Mouse (Mus musculus) c-Kit-positive CD71-positive TER-119-negative erythroid progenitor cells, embryonic 14.5 days (primary cell): ENCODE data around the gene Zfp821.

ENCODE experiments used
- DNase-seq: peaks from one replicate; pipeline ENCODE4 v3.0.0-alpha.2; 2013; ENCODE audit warnings: low read depth

Gene Zfp821

DNA sequence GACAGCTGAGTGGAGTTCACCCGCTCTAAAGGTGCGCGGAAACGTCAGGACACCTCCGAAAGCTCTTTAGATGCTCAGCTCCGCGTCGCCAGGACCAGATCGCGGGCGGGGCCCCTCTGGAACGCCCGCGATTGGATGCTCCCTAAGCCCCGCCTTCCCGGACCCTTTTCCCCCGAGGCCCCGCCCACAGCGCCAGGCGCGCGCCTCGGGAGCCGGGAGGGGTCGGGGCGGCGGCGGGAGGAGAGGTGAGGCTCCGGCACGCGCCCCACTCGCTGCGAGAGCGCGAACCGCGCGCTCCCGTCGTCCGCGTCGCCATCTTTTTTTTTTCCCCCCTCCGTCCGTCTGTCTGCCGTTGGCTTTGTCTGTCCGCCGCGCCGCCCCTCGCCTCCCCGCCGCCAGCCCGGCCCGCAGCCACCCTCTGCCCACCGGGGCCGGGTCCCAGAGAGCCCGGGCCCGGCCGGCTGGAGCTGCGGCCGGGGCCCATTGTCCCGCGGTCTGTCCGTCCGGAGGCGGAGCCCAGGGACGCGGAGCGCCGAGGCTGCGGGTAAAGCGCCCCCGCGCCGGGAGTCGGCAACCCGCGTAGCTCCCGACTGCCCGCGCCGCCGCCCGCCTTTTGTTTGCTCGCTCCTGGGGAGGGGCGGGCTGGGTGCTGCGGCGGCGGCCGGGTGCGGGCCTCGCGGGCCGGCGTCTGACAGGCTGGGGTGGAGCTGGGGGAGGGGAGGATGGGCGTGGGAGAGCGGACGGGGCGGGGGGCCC, at the start of gene Zfp821:
Zfp821 (plus strand) TSS at position 227 of the 756 bp plus-strand sequence.
- DNase-seq, result peak; percentile 95

DNA sequence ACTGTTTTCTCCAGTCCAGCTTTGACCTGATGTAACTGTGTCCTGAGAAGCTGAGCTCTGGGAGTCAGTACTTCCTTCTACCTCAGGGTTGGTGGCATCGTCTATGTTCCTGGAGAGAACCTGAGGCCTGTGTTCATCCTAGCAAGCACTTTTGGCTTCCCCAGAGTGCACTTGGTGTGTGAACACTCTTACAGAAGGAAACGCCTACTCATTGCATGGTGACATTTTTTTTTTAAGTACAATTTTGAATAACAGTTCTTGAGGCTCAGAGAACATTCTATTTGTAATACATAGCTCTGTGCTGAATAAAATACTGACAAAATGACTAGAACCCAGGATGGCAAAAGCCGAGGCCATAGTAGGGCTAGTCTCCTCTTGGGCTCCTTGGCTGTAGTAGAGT, 48.5 kb upstream of the Zfp821 start:
- DNase-seq, result no peak

DNA sequence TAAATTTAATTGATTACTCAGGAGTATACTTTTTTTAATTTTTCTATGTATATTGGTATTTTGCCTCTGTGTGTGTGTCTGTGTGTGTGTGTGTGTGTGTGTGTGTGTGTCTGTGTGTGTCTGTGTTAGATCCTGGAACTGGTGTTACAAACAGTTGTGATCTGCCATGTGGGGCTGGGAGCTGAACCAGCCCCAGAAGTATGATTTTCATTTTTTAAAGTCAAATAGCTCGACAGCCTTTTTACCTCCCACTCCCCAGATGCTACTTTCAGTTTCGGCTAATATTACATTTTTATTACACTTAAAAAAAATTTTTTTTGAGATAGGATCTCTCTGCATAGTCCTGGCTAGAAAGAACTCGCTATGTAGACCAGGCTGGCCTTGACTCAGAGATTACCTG, 43.0 kb upstream of the Zfp821 start:
- DNase-seq, result no peak

GRCm38 (mm10) chr8:109666616-109667015, 38.7 kb upstream of the Zfp821 start:
- no peak for DNase-seq

DNA sequence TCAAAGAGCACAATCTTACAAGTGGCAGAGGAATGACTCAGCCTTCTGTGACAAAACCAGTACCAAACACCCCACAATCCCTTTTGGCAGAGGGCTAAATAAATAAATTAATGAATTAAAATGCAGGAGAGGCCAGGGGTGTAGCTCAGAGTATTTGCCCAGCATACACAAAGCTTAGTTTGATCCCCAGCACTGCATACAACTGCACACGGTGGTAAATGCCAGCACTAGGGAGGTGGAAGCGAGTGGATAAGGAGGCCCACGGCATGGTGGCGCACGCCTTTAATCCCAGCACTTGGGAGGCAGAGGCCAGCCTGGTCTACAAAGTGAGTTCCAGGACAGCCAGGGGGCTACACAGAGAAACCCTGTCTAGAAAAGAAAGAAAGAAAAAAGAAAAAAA, 32.7 kb upstream of the Zfp821 start:
- no peak for DNase-seq

DNA sequence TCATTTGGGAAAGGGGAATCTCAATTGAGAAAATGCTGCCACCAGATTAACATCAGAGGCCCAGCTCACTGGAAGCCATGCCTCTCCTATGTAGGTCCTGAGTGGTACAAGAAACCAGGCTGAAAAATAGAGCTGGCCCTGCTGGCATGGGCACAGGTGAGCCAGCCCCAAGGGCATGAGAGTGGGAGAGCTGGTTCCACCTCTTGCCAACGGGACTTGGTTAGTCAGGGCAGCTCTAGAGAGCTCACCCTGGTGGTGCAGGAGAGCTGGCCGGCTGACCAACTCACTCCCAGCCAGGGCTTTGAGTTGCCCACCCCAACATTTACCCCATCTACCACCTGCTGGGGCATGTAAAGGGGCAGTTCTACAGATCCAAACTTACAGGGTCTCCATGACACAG, 31.8 kb upstream of the Zfp821 start:
- no peak for DNase-seq

- DNase-seq, result no peak
Measured at GRCm38 (mm10) chr8:109675896-109676643, 29.3 kb upstream of the Zfp821 start.

DNA sequence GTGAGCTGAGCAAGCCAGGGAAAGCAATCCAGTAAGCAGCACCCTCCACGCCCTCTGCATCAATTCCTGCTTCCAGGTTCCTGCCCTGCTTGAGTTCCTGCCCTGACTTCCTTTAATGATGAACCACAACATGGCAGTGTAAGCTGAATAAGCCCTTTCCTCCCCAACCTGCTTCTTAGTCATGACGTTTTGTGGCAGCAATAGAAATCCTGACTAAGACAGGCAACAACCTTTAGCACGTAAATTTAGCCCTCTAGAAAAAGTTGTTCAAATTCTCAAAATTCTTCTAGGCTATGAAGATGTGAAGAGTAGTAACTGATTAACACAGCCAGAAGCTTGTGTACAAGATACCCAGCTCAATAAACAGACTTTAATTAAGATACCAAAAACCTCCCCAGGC, 23.8 kb upstream of the Zfp821 start:
- no peak for DNase-seq

DNA sequence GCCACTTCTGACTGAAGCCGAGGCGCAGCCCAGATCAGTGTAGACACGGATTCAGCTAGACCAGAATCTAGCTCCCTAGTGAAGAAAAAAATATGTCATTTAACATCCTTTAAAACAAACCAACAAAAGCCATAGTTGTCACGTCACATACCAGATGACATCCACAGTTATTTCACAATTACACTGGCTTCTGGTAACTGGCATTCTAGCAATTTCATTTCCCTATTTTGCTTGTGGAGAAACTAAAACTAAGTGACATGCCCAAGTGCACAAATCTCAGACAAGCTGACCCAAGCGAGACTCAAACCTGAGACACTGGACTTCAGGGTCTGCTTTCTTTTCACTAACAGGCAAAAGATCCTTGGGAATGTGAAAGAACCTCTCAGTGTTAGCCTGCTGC, 23.2 kb upstream of the Zfp821 start:
- no peak for DNase-seq

- DNase-seq, result no peak
Measured at GRCm38 (mm10) chr8:109687248-109687647, 18.1 kb upstream of the Zfp821 start.

DNA sequence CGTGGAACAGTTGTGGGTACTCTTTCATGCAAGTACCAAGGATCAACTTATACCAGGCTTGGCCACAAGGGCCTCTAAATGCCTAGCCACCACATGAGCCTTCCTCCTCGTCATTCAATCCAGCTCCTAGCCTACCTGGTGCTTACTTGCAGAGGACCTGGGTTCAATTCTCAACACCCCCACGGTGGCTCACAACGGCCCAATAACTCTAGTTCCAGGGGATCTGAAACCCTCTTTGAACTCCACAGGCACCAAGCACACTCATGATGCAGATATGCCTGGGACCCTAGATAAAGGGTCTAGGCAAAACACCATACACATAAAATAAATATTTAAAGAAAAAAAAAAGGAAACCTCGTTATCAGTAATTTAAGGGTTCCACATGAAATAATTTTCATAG, 13.6 kb upstream of the Zfp821 start:
- DNase-seq, result peak; percentile 27

- peak; percentile 36 for DNase-seq
Measured at GRCm38 (mm10) chr8:109692443-109693145, 12.8 kb upstream of the Zfp821 start.

- peak; percentile 100 for DNase-seq
Measured at GRCm38 (mm10) chr8:109693146-109693900, 12.0 kb upstream of the Zfp821 start, which contains the start of gene Ist1. Ist1 (minus strand) TSS chr8:109693260.

DNA sequence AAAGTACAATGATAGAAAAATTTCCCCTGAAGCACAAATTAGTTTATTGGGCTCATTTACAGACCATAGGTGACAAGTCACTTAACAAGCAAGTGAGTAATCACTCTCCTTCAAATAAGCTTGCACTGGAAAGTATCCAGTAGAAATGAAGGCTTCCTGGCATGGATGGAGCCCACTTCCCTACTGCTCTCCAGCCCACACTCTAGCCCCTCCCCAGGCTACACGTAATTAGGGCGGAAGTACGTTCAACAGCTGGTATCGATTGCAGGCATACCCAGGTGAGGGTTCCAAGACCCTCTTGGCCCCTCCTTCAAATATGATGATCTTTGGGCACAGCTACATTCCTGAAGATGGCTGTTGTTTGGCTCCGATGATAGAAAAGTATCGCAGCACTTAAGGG, 11.2 kb upstream of the Zfp821 start:
- DNase-seq, result no peak

DNA sequence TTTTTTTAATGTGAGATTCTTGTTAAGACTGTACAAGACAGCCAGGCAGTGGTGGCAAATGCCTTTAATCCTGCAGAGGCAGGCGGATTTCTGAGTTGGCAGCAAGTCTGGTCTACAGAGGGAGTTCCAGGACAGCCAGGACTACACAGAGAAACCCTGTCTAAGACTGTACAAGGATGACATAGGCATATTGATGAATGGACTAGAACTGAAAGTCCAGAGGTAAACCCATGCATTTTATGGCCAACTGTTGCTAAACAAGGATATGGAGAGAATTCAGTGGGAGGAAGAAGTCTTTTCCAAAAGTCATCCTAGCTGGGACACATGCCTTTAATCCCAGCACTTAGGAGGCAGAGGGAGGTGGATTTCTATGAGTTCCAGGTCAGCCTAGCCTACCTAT, 7.6 kb upstream of the Zfp821 start:
- DNase-seq, result no peak

DNA sequence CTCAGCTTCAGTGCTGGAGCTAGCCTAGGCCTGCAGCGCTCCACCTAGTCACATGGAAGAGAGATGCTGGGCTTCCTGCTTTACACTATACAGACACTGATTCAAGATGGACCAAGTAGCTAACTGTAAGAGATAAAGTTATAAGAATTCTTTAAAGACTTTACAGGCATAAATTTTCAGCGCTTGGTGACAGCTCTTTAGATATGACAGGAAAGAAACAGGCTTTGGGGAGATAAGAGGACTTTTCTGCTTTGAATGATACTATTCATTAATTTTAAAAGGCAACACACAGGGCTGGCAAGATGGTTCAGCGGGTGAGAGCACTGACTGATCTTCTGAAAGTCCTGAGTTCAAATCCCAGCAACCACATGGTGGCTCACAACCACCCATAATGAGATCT, 6.9 kb upstream of the Zfp821 start:
- no peak for DNase-seq

GRCm38 (mm10) chr8:109704565-109705319, 604 bp upstream of the Zfp821 start:
- peak; percentile 25 for DNase-seq

GRCm38 (mm10) chr8:109706076-109706873, 929 bp downstream of the Zfp821 start:
- DNase-seq, result peak; percentile 25

GRCm38 (mm10) chr8:109706874-109707237, 1.5 kb downstream of the Zfp821 start:
- peak; percentile 65 for DNase-seq

GRCm38 (mm10) chr8:109707921-109708320, 2.6 kb downstream of the Zfp821 start:
- DNase-seq, result no peak

DNA sequence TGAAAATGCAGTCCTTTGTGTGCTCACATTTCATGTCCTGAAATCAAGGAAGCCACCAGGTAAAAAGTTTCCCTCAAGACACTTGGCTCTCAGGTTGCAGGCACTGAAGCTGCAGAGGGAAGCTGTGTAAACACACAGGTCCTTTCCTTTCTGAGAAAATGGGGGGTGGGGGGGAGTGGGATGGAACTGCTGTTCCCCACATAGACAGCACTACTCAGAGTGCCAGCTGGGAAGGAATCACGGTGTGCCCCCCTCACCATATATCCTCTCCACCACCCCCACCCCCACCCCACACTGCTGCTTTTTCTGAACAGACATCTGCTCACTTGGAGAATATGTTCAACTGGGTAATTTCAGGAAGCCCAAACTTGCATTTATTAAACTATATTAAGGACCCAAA, 7.2 kb downstream of the Zfp821 start:
- DNase-seq, result no peak
